23 mouse cellular contexts compared by ENCODE assay signal in the genomic region with DNA sequence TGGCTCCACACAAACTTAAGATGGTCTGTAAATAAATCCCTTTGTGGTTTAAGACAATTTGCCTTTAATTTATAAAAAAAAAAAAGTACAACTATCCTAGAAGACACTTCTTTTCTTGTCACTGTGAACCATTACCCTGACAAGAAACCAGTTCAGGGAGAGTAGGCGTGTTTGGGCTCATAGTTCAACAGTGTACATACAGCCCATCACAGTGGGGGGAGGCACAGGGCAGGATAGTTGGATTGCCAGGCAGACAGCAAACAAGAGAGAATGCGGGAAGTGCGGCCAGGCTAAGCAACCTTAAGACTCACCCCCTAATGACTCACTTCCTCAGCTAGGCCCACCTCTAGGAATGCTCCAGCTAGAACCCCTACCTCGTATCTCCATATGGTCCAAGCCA.
DNase-seq lines count a peak whose midpoint lies in the region; ATAC-seq and TF ChIP-seq lines count a peak whose summit lies in the region.
"Had no signal": no experiment of that assay in that cellular context is flagged by ENCODE, and none has a peak within 500 bp of the region (broad histone marks: within the 10 kb centered on the region; RNA-seq: fewer than 3 reads in every experiment).

No protein-coding gene starts in this region.

- H3K36me3 ChIP-seq in intestine, embryonic 15.5 days, result no peaks in the 10 kb centered on the region
- H3K36me3 ChIP-seq in intestine, postnatal 0 days (ENCODE audit: control insufficient read depth, insufficient read depth), result no peaks in the 10 kb centered on the region
- H3K36me3 ChIP-seq in liver, embryonic 16.5 days (ENCODE audit: control insufficient read depth, insufficient read depth), result no peaks in the 10 kb centered on the region
- no peaks in the 10 kb centered on the region for H3K36me3 ChIP-seq in midbrain, embryonic 11.5 days (ENCODE audit: control insufficient read depth, insufficient read depth, low read length)
- H3K36me3 ChIP-seq in midbrain, postnatal 0 days (ENCODE audit: insufficient read depth, low read length), result no peaks in the 10 kb centered on the region
- H3K36me3 ChIP-seq: embryonic facial prominence, embryonic 13.5 days; embryonic facial prominence, embryonic 15.5 days; forebrain, embryonic 10.5 days; forebrain, embryonic 12.5 days had no signal

- H3K9ac ChIP-seq in intestine, embryonic 15.5 days, result no peak overlapping the region
- H3K9ac ChIP-seq in intestine, postnatal 0 days (ENCODE audit: low read depth, low read length), result no peak overlapping the region
- H3K9ac ChIP-seq in liver, embryonic 16.5 days (ENCODE audit: low read depth, low read length), result no peak overlapping the region
- H3K9ac ChIP-seq in midbrain, embryonic 11.5 days (ENCODE audit: low read length), result no peak overlapping the region
- no peak overlapping the region for H3K9ac ChIP-seq in midbrain, postnatal 0 days (replicated peaks; ENCODE audit: low read length, poor library complexity, severe bottlenecking)
- H3K9ac ChIP-seq: embryonic facial prominence, embryonic 13.5 days; embryonic facial prominence, embryonic 15.5 days; forebrain, embryonic 12.5 days had no signal

- H3K27me3 ChIP-seq in intestine, embryonic 15.5 days (replicated peaks), result no peaks in the 10 kb centered on the region
- no peaks in the 10 kb centered on the region for H3K27me3 ChIP-seq in intestine, postnatal 0 days (replicated peaks; ENCODE audit: control insufficient read depth, insufficient read depth, low read length)
- H3K27me3 ChIP-seq in liver, embryonic 16.5 days (ENCODE audit: control insufficient read depth, insufficient read depth, low read depth, low read length), result no peaks in the 10 kb centered on the region
- no peaks in the 10 kb centered on the region for H3K27me3 ChIP-seq in midbrain, embryonic 11.5 days (ENCODE audit: control insufficient read depth, insufficient read depth, low read length)
- no peaks in the 10 kb centered on the region for H3K27me3 ChIP-seq in midbrain, postnatal 0 days (ENCODE audit: insufficient read depth, low read length)
- H3K27me3 ChIP-seq: embryonic facial prominence, embryonic 13.5 days; embryonic facial prominence, embryonic 15.5 days had no signal

- no peak overlapping the region for H3K27ac ChIP-seq in intestine, embryonic 15.5 days
- H3K27ac ChIP-seq in intestine, postnatal 0 days (ENCODE audit: low read depth, low read length), result no peak overlapping the region
- H3K27ac ChIP-seq in liver, embryonic 16.5 days (ENCODE audit: low read length), result no peak overlapping the region
- no peak overlapping the region for H3K27ac ChIP-seq in midbrain, embryonic 11.5 days (ENCODE audit: low read depth, low read length)
- no peak overlapping the region for H3K27ac ChIP-seq in midbrain, postnatal 0 days (ENCODE audit: low read depth, low read length)
- H3K27ac ChIP-seq: embryonic facial prominence, embryonic 13.5 days; embryonic facial prominence, embryonic 15.5 days; forebrain, embryonic 10.5 days; forebrain, embryonic 12.5 days had no signal

- no peaks in the 10 kb centered on the region for H3K9me3 ChIP-seq in intestine, embryonic 15.5 days
- H3K9me3 ChIP-seq in intestine, postnatal 0 days (ENCODE audit: control insufficient read depth), result 0 out of 2 replicates have a peak, but pooled peaks cover 1% of the 10 kb centered on the region
- no peaks in the 10 kb centered on the region for H3K9me3 ChIP-seq in liver, embryonic 16.5 days (replicated peaks; ENCODE audit: control insufficient read depth, low read length)
- no peaks in the 10 kb centered on the region for H3K9me3 ChIP-seq in midbrain, embryonic 11.5 days (ENCODE audit: control insufficient read depth, low read length)
- H3K9me3 ChIP-seq in midbrain, postnatal 0 days (ENCODE audit: low read length), result 0 out of 2 replicates have a peak, but pooled peaks cover 3% of the 10 kb centered on the region
- H3K9me3 ChIP-seq: embryonic facial prominence, embryonic 13.5 days; embryonic facial prominence, embryonic 15.5 days; forebrain, embryonic 10.5 days; forebrain, embryonic 12.5 days had no signal

- H3K4me1 ChIP-seq in intestine, embryonic 15.5 days (replicated peaks), result peaks cover 3% of the 10 kb centered on the region; the same call in 1 of the 2 replicates
- no peaks in the 10 kb centered on the region for H3K4me1 ChIP-seq in intestine, postnatal 0 days (replicated peaks; ENCODE audit: control insufficient read depth, insufficient read depth, low read length)
- H3K4me1 ChIP-seq in liver, embryonic 16.5 days (ENCODE audit: control insufficient read depth, low read depth, low read length), result no peaks in the 10 kb centered on the region
- H3K4me1 ChIP-seq in midbrain, embryonic 11.5 days (ENCODE audit: control insufficient read depth, insufficient read depth, low read length), result no peaks in the 10 kb centered on the region
- no peaks in the 10 kb centered on the region for H3K4me1 ChIP-seq in midbrain, postnatal 0 days (ENCODE audit: insufficient read depth, low read length)
- H3K4me1 ChIP-seq: embryonic facial prominence, embryonic 15.5 days; forebrain, embryonic 12.5 days had no signal

- peak; percentile 58; the same call in 1 of the 2 replicates for ATAC-seq in intestine, embryonic 15.5 days
- no peak for ATAC-seq in intestine, postnatal 0 days
- ATAC-seq in liver, embryonic 16.5 days (ENCODE audit: low read depth), result peak; percentile 54; the same call in 1 of the 2 replicates
- no peak for ATAC-seq in midbrain, embryonic 11.5 days (ENCODE audit: low FRiP score)
- ATAC-seq in midbrain, postnatal 0 days (ENCODE audit: low FRiP score), result no peak
- ATAC-seq: forebrain, embryonic 14.5 days had no signal

- no peak overlapping the region for H3K4me3 ChIP-seq in intestine, embryonic 15.5 days (replicated peaks)
- H3K4me3 ChIP-seq in intestine, postnatal 0 days (ENCODE audit: low read depth, low read length), result no peak overlapping the region
- H3K4me3 ChIP-seq in liver, embryonic 16.5 days (ENCODE audit: low read depth, low read length), result no peak overlapping the region
- H3K4me3 ChIP-seq in midbrain, embryonic 11.5 days (ENCODE audit: low read depth, low read length), result no peak overlapping the region
- H3K4me3 ChIP-seq in midbrain, postnatal 0 days (ENCODE audit: low read depth, low read length), result no peak overlapping the region
- H3K4me3 ChIP-seq: embryonic facial prominence, embryonic 13.5 days; embryonic facial prominence, embryonic 15.5 days; erythroblast, embryonic 14.5 days; forebrain, embryonic 10.5 days; forebrain, embryonic 12.5 days had no signal

- no peak overlapping the region for H3K4me2 ChIP-seq in intestine, embryonic 15.5 days (replicated peaks)
- H3K4me2 ChIP-seq in intestine, postnatal 0 days (replicated peaks; ENCODE audit: low read depth), result no peak overlapping the region
- H3K4me2 ChIP-seq in liver, embryonic 16.5 days (ENCODE audit: low read depth, low read length), result no peak overlapping the region
- H3K4me2 ChIP-seq in midbrain, embryonic 11.5 days, result no peak overlapping the region
- no peak overlapping the region for H3K4me2 ChIP-seq in midbrain, postnatal 0 days (ENCODE audit: low read depth, low read length, poor library complexity, severe bottlenecking)
- H3K4me2 ChIP-seq: embryonic facial prominence, embryonic 13.5 days; embryonic facial prominence, embryonic 15.5 days; forebrain, embryonic 12.5 days had no signal

- WGBS in intestine, embryonic 15.5 days, result 61% methylated on average over 4 of the region's 4 CpGs
- 55% methylated on average over 4 of the region's 4 CpGs for WGBS in intestine, postnatal 0 days
- WGBS in liver, embryonic 16.5 days (ENCODE audit: insufficient replicate concordance), result 38% methylated on average over 4 of the region's 4 CpGs
- WGBS in midbrain, embryonic 11.5 days, result 81% methylated on average over 4 of the region's 4 CpGs
- WGBS in midbrain, postnatal 0 days, result 97% methylated on average over 4 of the region's 4 CpGs

- no peak for DNase-seq in liver
- DNase-seq in midbrain, embryonic 11.5 days (ENCODE audit: low spot score, missing footprints), result peak; percentile 54
- DNase-seq in midbrain, postnatal 0 days (ENCODE audit: low spot score), result no peak
- DNase-seq in natural killer cell, adult 2 months (ENCODE audit: low spot score in 2 of 2), result no peak
- DNase-seq: adrenal gland, adult 2 months; adrenal gland, postnatal 10 days; adrenal gland, postnatal 25 days; cerebellum, adult 11 months; cerebellum, adult 18-20 months; cerebellum, adult 8-10 months; cerebellum, adult 9-11 months; cerebellum, postnatal 14 days; cerebellum, postnatal 36 days; embryo, embryonic 11 days had no signal

- TF ChIP-seq CTCF in intestine, postnatal 0 days (IDR thresholded peaks at IDR 0.05; ENCODE audit: low read depth), result no peak
- no peak for TF ChIP-seq CTCF in midbrain, postnatal 0 days (IDR thresholded peaks at IDR 0.05)

Comparison
In these comparisons a context has a peak if more than half of its experiments do, and no peak if none do; other contexts are left out.
1. ATAC-seq: peak in intestine, embryonic 15.5 days (single experiment) and liver, embryonic 16.5 days (single experiment); none in intestine, postnatal 0 days (single experiment), midbrain, embryonic 11.5 days (single experiment) and midbrain, postnatal 0 days (single experiment).